Mouse (Mus musculus): ENCODE measurements at regions not wholly inside any gene's neighbourhood (a gene's known extent, or its start where the extent isn't known, plus 50 kb on each side); places are given as distances from the start of the nearest gene placed in this dataset.

- no peaks in the 10 kb centered on the region for H3K36me3 ChIP-seq (ENCODE audit: control insufficient read depth, insufficient read depth, low read length)
- no peak overlapping the region; the same call in 1 of the 2 replicates for H3K4me2 ChIP-seq (replicated peaks; ENCODE audit: low read depth, low read length, severe bottlenecking)
- no peak overlapping the region for H3K27ac ChIP-seq (replicated peaks; ENCODE audit: low read depth, low read length)
- no peak overlapping the region for H3K9ac ChIP-seq (ENCODE audit: low read depth, low read length, severe bottlenecking)
- DNase-seq (ENCODE audit: low spot score) (peak; percentile 25), ATAC-seq (ENCODE audit: low FRiP score, low read depth) (no peak)
- no peaks in the 10 kb centered on the region for H3K9me3 ChIP-seq (ENCODE audit: control insufficient read depth, low read length)
- peaks cover 3% of the 10 kb centered on the region; the same call in 1 of the 2 replicates for H3K4me1 ChIP-seq (ENCODE audit: control insufficient read depth, insufficient read depth, low read length)
- 38% methylated on average over 7 of the region's 7 CpGs for WGBS
- H3K27me3 ChIP-seq (ENCODE audit: control insufficient read depth, insufficient read depth, low read length) = no peaks in the 10 kb centered on the region
- no peak for TF ChIP-seq POLR2A (IDR thresholded peaks at IDR 0.05; ENCODE audit: borderline replicate concordance, extremely low read depth, insufficient read depth, insufficient read length)
- H3K4me3 ChIP-seq (replicated peaks; ENCODE audit: low read length) = no peak overlapping the region
Observed at GRCm38 (mm10) chr8:115466122-115466521, 241.5 kb downstream of the Maf start.

- no peak overlapping the region for H3K4me3 ChIP-seq (replicated peaks; ENCODE audit: low read length)
- ATAC-seq (ENCODE audit: low FRiP score, low read depth) = no peak
- TF ChIP-seq POLR2A (IDR thresholded peaks at IDR 0.05; ENCODE audit: borderline replicate concordance, extremely low read depth, insufficient read depth, insufficient read length) = no peak
- H3K4me2 ChIP-seq (replicated peaks; ENCODE audit: low read depth, low read length, severe bottlenecking) = no peak overlapping the region
- no peak overlapping the region for H3K27ac ChIP-seq (replicated peaks; ENCODE audit: low read depth, low read length)
- no peaks in the 10 kb centered on the region for H3K36me3 ChIP-seq (ENCODE audit: control insufficient read depth, insufficient read depth, low read length)
- no peak overlapping the region for H3K9ac ChIP-seq (ENCODE audit: low read depth, low read length, severe bottlenecking)
- 24% methylated on average over 6 of the region's 6 CpGs for whole genome bisulfite sequencing
- H3K9me3 ChIP-seq (ENCODE audit: control insufficient read depth, low read length) = no peaks in the 10 kb centered on the region
- DNase-seq (ENCODE audit: low spot score) = no peak
- peaks cover 3% of the 10 kb centered on the region; the same call in 1 of the 2 replicates for H3K4me1 ChIP-seq (ENCODE audit: control insufficient read depth, insufficient read depth, low read length)
- no peaks in the 10 kb centered on the region for H3K27me3 ChIP-seq (ENCODE audit: control insufficient read depth, insufficient read depth, low read length)
Observed at GRCm38 (mm10) chr8:115462657-115463056, 244.9 kb downstream of the Maf start.

- no peaks in the 10 kb centered on the region for H3K36me3 ChIP-seq (ENCODE audit: control insufficient read depth, insufficient read depth, low read length)
- no peak for ATAC-seq (ENCODE audit: low FRiP score, low read depth)
- H3K4me2 ChIP-seq (replicated peaks; ENCODE audit: low read depth, low read length, severe bottlenecking) = no peak overlapping the region
- no peak for TF ChIP-seq POLR2A (IDR thresholded peaks at IDR 0.05; ENCODE audit: borderline replicate concordance, extremely low read depth, insufficient read depth, insufficient read length)
- no peak for DNase-seq (ENCODE audit: low spot score)
- peaks cover 8% of the 10 kb centered on the region for H3K4me1 ChIP-seq (ENCODE audit: control insufficient read depth, insufficient read depth, low read length)
- H3K27ac ChIP-seq (replicated peaks; ENCODE audit: low read depth, low read length) = no peak overlapping the region
- no peaks in the 10 kb centered on the region for H3K27me3 ChIP-seq (ENCODE audit: control insufficient read depth, insufficient read depth, low read length)
- no peaks in the 10 kb centered on the region for H3K9me3 ChIP-seq (ENCODE audit: control insufficient read depth, low read length)
- WGBS = 37% methylated on average over 3 of the region's 3 CpGs
- no peak overlapping the region for H3K9ac ChIP-seq (ENCODE audit: low read depth, low read length, severe bottlenecking)
- no peak overlapping the region for H3K4me3 ChIP-seq (replicated peaks; ENCODE audit: low read length)
Observed at GRCm38 (mm10) chr8:115458119-115458518, 249.5 kb downstream of the Maf start.

GRCm38 (mm10) chr8:115450789-115451188, 256.8 kb downstream of the Maf start:
- no peaks in the 10 kb centered on the region for H3K36me3 ChIP-seq (ENCODE audit: control insufficient read depth, insufficient read depth, low read length)
- WGBS = 64% methylated on average over 1 of the region's 1 CpGs
- TF ChIP-seq POLR2A (IDR thresholded peaks at IDR 0.05; ENCODE audit: borderline replicate concordance, extremely low read depth, insufficient read depth, insufficient read length) = no peak

GRCm38 (mm10) chr8:115448367-115448766, 259.2 kb downstream of the Maf start:
- Histone ChIP-seq H3K27ac (replicated peaks; ENCODE audit: low read depth, low read length) (no peak overlapping the region), H3K4me3 (replicated peaks; ENCODE audit: low read length) (no peak overlapping the region), H3K36me3 (ENCODE audit: control insufficient read depth, insufficient read depth, low read length) (no peaks in the 10 kb centered on the region), H3K27me3 (ENCODE audit: control insufficient read depth, insufficient read depth, low read length) (no peaks in the 10 kb centered on the region), H3K9ac (ENCODE audit: low read depth, low read length, severe bottlenecking) (no peak overlapping the region), H3K4me1 (ENCODE audit: control insufficient read depth, insufficient read depth, low read length) (peaks cover 2% of the 10 kb centered on the region; the same call in 1 of the 2 replicates), H3K9me3 (ENCODE audit: control insufficient read depth, low read length) (no peaks in the 10 kb centered on the region), H3K4me2 (replicated peaks; ENCODE audit: low read depth, low read length, severe bottlenecking) (no peak overlapping the region)
- 70% methylated on average over 3 of the region's 3 CpGs for WGBS
- DNase-seq (ENCODE audit: low spot score) (no peak), ATAC-seq (ENCODE audit: low FRiP score, low read depth) (no peak)
- TF ChIP-seq POLR2A (IDR thresholded peaks at IDR 0.05; ENCODE audit: borderline replicate concordance, extremely low read depth, insufficient read depth, insufficient read length) = no peak

More at GRCm38 (mm10) chr8:115450789-115451188, 256.8 kb downstream of the Maf start:
- no peak overlapping the region for H3K27ac ChIP-seq (replicated peaks; ENCODE audit: low read depth, low read length)
- no peaks in the 10 kb centered on the region for H3K27me3 ChIP-seq (ENCODE audit: control insufficient read depth, insufficient read depth, low read length)
- H3K9ac ChIP-seq (ENCODE audit: low read depth, low read length, severe bottlenecking) = no peak overlapping the region
- no peak for ATAC-seq (ENCODE audit: low FRiP score, low read depth)
- no peak for DNase-seq (ENCODE audit: low spot score)
- peaks cover 8% of the 10 kb centered on the region for H3K4me1 ChIP-seq (ENCODE audit: control insufficient read depth, insufficient read depth, low read length)
- no peak overlapping the region for H3K4me2 ChIP-seq (replicated peaks; ENCODE audit: low read depth, low read length, severe bottlenecking)
- H3K4me3 ChIP-seq (replicated peaks; ENCODE audit: low read length) = no peak overlapping the region
- no peaks in the 10 kb centered on the region for H3K9me3 ChIP-seq (ENCODE audit: control insufficient read depth, low read length)

GRCm38 (mm10) chr8:115444519-115444918, 263.1 kb downstream of the Maf start:
- Histone ChIP-seq H3K27me3 (ENCODE audit: control insufficient read depth, insufficient read depth, low read length) (no peaks in the 10 kb centered on the region), H3K27ac (replicated peaks; ENCODE audit: low read depth, low read length) (no peak overlapping the region), H3K9me3 (ENCODE audit: control insufficient read depth, low read length) (no peaks in the 10 kb centered on the region), H3K9ac (ENCODE audit: low read depth, low read length, severe bottlenecking) (no peak overlapping the region), H3K4me3 (replicated peaks; ENCODE audit: low read length) (no peak overlapping the region), H3K4me1 (ENCODE audit: control insufficient read depth, insufficient read depth, low read length) (peaks cover 2% of the 10 kb centered on the region; the same call in 1 of the 2 replicates), H3K36me3 (ENCODE audit: control insufficient read depth, insufficient read depth, low read length) (no peaks in the 10 kb centered on the region), H3K4me2 (replicated peaks; ENCODE audit: low read depth, low read length, severe bottlenecking) (no peak overlapping the region)
- no peak for ATAC-seq (ENCODE audit: low FRiP score, low read depth)
- no peak for DNase-seq (ENCODE audit: low spot score)
- WGBS = 92% methylated on average over 5 of the region's 5 CpGs
- no peak for TF ChIP-seq POLR2A (IDR thresholded peaks at IDR 0.05; ENCODE audit: borderline replicate concordance, extremely low read depth, insufficient read depth, insufficient read length)

Measured in limb, embryonic 14.5 days (tissue).